Mouse (Mus musculus) right cerebral cortex, postnatal 25 days (tissue): ENCODE results near the gene Trabd2b.

Experiments
- DNase-seq: peaks from one replicate; pipeline ENCODE4 v3.0.0; 2022

Trabd2b gene

DNA sequence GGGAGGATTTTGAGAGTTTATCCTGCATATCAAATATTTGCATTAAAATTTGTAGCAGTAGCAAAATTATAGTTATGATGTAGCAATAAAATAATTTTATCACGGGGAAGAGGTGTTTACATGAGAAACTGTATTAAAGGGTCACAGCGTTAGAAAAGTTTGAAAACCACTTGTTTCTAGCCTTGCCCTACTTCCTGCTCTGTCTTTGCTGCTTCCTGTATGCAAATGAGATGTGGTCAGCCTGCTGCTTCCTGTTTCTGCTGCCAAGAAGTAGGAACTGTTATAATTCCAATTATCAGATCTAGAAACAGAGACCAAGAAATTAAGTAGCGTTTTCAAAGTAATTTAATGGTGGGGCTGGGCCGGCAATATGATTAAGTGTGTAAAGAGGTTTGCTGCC, 245.9 kb downstream of the Trabd2b start:
- DNase-seq: no peak

DNA sequence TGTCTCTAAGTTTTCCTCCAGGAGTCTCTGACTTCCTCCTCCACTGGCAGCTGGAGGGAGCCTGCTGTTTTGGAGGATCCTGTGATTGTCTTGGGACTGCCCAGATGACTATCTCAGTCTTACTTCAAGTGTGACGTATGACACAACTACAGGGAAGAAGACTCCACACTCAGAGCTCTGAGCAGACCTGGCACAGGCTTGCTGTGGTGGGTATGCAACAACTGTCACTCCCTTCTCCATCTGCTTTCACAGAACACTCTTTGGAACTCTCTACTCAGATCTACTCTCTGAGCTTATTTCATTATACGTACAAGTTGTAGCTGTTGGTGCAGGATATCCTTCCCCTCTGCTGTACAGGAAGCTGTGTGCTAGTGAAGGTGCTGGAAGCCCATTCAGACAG, 251.4 kb downstream of the Trabd2b start:
- DNase-seq: no peak

DNA sequence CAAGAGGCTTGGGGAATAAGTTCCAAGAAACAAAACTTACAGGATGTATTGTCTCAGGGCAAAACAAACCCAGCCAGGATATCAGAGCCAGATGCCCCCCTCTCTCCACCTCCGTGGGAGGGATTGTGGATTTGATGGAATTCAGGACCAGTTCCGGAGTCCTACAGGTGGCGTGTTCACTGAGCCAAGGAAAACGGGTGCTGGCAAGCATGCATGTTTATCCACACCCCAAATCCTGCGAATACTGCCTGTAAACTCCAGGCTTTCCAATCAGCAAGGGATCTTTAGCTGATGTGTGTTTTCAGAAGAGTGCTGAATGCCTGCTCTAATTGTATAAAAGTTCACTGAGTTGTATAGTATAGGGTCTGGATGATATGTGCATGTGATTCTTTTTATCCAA, 253.4 kb downstream of the Trabd2b start:
- DNase-seq: no peak

DNA sequence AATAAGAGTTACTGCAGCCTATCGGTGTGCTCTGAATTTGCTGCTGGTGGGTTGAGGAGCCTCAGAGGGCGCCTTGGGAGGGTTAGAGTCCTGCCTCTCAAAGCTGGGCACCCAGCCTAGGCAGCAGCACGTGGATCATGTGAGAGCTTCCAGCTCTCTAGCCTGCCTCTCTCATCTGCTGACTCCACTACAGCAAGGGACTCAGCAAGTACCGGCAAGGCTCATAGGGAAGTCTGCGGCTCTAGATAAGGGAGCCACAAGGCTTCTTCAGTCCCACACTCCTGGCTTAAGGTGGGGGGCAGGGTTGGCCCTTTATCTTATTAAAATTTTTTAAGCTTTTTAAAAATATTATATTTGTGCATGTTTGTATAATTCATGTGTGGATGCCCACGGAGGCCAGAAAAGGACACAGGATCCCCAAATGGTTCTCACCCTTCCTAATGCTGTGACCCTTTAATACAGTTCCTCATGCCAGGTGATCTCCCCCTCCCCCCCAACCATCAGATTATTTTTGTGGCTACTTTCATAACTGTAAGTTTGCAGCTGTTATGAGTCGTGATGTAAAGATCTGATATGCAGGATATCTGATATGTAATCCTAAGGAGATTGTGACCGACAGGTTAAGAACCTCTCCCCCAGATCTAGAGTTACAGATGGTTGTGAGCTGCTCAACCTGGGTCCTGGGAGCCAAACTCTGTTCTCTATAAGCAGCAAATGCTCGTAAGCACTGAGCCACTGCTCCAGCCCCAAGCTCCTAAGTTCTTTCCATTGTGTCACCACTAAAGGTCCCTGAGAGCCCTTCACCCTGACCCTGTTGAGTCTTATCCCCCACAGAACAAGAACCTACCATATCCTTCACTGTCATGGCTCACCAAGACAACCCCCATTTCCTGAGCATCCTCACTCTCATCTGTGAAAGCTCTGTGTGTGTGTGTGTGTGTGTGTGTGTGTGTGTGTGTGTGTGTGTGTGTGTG, 257.8 kb downstream of the Trabd2b start:
- no peak for DNase-seq
